Mouse (Mus musculus) liver (tissue): Measurements from ENCODE around the gene Rom1.
"Not testable (repeated sequence)": the region's sequence is repeated elsewhere in the genome, so short reads cannot be mapped to it uniquely, and the experiment has no call there.

Experiments used
- DNase-seq: peaks from one replicate; pipeline ENCODE4 v3.0.0-alpha.2; 2020; ENCODE audit warnings: mixed read lengths

Rom1 gene

DNA sequence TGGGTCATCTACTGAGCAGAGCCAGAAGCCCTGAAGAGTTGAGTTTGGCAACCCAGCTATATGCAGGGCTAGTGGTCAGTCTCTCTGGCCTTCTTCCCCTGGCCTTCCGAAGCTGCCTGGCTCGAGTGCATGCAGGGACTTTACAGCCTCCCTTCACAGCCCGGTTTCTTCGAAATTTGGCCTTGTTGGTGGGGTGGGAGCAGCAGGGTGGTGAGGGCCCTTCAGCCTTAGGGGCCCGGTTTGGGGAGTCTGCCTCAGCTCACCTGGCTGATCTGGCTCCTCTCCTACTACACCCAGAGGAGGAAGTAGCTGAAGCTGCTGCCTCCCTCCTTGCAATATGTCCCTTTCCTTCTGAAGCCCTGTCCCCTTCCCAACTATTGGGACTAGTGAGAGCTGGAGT lies 32.9 kb downstream of the Rom1 start:
- not testable (repeated sequence) for DNase-seq

DNA sequence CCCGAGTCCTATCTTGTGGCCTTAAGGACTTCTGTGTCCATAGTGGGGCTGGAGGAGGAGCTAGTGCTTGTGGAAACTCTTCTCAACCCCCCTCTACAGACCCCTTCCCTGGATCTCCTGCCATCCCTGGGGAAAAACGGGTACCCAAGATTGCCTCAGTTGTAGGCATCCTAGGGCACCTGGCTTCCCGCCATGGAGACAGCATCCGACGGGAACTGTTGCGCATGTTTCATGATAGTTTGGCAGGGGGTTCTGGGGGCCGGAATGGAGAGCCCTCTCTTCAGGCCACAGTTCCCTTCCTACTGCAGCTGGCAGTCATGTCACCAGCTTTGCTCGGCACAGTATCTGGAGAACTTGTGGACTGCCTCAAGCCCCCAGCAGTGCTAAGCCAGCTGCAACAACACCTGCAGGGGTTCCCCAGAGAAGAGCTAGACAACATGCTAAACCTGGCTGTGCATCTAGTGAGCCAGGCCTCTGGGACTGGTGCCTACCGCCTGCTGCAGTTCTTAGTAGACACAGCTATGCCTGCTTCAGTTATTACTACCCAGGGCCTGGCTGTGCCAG lies 33.7 kb downstream of the Rom1 start:
- no peak for DNase-seq

DNA sequence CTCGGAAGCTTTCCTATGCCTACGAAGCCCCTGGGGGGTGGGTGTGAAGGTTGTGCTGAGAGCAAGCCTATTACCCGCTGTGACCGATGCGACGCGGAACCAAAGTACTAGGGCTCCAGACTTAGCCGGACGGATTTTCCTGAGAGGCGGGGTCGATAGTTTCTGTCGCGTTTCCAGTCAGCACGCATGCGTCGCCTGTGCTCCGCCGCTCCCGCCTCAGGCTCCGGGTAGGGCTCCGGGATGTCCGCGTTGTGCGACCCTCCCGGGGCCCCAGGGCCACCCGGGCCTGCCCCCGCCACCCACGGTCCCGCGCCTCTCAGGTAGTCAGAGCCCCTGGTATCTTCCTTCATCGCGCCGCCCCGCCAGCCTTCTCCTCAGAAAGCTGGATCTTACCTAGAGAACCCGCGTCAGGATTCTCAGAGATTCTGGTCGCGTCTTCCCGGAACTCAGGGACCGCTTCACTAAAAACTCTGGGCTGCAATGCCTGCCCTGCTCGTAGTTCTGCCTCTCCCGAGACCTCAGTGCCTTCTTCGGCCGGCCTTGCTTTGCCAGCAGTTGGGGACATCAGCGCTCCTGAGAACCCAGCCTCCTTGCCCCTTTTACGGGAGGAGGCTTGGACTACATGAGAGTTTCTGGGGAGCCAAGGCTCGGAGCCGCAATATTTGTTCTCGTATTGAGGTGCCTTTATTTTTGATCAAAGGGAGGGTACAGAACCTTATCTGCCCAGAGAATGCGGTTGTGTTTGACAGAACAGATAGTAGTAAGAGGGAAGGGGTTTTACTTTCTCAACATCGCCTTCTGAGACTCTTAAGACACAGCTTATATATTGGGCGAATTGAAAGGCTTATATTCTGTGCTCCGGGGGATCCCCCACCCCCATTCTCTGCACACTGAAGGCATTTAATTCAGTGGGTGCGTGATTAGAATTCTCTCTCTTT lies 36.1 kb downstream of the Rom1 start, which contains the start of gene Ints5:
Ints5 (plus strand) TSS at position 177 of the 938 bp plus-strand sequence.
- peak; percentile 88 for DNase-seq

DNA sequence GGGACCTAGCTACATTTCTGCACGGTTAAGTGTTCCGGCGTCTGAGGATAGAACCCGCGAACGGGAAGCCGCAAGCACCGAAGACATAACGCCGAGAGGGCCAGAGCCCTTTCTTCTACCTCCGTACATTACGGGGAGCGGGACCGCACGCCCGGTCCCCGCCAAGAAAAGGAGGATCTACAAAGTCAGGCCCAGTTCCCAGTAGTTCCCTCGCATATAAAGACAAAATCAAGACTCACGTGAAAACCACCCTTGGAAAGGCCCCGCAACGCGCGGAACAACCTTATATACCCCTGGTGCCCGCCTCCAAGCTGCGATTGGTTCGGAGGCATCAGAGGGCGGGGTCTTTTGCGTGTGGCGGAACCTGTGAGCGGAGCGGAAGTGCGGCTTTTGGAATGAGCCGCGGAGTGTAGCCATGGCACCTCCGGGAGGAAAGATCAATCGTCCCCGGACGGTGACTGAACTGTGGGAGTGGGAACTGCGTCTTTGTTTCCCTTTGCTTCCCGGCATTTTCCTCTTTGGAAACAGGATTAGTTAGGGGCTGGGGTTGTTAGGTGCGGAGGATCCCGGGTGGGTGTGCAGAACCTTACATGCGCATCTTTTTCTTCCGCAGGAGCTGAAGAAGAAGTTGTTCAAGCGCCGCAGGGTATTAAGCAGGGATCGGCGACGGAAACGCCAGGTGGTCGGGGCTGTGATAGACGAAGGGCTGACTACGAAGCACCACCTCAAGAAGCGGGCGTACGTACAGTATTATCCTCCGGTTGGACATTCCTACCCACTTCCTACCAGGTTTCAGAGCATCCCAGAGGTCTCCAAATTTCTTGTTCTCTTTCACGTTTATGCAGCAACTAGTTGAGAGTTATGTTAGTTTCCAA lies 40.4 kb downstream of the Rom1 start, which contains the start of the genes 1810009A15Rik and Gm49416:
1810009A15Rik (plus strand) TSS at position 343 of the 875 bp plus-strand sequence.
Gm49416 (plus strand) TSS at position 416 of the 875 bp plus-strand sequence.
- peak; percentile 98 for DNase-seq

DNA sequence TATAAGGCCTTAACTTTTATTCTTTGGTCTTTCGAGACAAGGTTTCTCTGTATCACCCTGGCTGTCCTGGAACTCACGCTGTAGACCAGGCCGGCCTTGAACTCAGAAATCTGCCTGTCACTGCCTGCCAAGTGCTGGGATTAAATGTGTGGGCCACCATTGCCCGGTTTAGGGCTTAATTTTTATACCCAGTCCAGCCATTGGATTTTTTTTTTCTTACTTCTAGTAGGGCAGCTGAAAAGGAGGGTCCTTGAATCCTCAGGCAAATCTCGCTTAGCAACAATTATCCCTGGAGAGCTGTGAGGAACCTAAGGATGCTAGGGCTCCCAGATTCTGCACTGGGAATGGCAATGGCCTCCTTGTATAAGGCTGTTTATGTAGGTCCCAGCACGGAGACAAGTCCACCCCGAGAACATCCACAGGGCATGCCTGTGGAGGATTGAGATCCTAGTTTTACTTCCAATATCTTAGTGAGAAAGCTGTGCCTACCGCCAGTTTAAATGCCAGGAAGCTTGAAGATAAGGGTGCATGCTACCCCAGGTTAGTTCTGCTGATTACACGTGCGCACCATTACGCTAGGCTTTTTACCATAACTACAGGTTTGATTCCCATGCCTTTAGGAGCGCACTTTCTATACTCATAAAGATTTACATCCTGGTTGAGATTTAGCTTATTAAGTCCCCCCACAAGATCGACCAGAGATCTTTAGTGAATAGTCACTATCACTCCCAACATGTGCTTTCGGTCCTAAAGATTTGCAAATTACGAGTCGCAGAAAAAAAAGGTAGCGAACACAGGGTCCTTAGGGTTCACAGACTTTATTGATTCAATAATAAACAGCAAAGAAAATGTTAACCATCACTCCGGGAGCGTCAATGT lies 41.3 kb downstream of the Rom1 start:
- peak; percentile 24 for DNase-seq

DNA sequence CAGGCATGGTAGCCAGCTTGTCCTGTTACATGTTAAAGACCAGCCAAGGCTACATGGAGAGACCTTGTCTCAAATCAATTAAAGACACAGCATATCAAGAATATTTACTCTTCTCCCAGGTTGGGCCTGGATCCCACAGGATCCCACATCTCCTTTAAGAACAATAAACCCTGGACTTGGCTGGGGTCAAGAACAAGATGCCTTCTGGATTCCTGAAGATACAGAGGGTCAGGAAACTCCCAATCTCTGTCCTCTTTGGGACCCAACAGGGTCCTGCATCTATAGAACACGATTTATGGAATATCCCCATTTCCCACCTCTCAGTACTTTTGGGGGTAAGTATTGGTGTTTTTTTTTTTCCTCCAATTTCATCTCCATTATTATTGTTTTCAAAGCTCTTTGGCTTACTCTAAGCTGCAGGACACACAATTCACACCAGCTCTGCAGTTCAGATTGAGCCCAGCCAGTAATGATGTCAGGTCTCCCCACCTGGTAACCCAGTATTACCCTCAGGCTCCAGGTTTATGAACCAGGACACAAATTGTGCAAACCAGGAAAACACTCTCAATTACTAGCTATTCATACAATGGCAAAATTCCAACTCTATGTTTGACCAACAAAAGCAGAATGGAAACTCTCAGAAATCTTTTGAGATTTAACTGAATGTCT lies 42.1 kb downstream of the Rom1 start:
- DNase-seq, result no peak

DNA sequence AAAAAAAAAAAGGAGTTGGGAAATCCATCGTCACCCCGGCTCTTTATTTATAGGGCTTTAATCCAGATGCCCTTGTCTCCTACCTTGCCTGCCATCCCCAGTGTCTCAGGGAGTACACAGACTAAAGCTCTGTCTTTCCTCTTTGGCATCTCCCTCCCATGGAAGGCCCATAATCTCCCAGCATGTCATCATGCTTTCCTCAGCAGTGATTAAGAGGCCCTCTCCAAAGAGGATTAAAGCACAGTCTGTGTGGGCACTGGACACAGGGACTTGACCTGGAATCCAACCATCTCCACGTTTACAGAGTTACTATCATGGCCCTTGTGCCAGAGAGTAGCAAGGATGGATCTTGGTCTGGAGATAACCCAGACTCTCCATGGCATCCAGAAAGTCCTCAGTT lies 45.5 kb downstream of the Rom1 start, which contains the start of the genes Lbhd1 and Gm49403:
Lbhd1 (plus strand) TSS at position 117 of the 400 bp plus-strand sequence.
Gm49403 (plus strand) TSS at position 315 of the 400 bp plus-strand sequence.
- no peak for DNase-seq

DNA sequence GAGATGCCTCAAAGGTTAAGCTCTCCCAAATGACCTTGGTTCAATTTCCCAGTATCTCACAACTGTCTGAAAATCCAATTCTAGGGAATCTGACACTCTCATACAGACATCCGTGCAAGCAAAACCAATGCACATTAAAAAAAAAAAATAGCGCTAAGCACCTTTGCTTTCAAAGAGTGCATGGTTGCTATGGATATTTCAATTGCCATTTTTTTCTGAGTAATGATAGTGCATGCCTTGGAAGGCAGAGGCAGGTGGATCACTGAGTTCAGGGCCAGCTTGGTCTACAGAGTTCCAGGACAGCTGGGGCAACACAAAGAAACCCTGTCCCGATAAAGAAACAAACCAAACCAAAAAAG lies 48.1 kb downstream of the Rom1 start:
- DNase-seq, result no peak

DNA sequence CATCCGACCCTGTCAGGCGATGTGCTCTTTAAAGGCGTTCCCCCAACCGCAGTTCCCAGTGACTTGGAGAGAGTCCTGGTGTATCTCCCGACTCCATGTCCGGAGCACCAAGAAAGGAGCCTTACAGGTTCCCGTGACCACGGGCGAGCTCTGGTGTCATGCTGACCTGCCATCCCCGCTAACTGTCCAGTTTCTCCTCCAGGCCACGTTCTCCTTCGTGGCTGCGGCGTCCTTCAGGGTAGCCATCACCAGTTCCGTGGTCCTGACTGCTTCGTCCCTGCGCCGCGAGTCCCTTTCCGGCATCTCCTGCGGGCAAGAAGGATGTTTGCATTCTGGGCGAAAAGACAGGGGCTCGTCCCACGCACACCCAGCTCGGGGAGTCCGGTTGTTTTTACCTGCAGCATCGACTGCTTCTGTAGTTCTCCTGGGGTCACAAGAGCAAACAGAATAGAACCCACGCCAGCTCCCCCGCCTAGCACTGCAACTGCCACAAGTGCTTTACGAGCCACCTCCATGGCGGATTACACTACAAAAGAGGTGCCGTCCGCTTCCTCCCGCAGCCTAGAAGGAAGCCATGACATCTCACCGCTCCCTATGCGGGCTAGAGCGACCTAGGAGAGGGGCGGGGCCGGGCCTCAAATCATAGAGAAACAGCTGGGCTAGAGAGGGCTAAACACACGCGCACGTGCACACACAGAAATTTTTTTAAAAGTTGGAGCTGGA lies 48.7 kb downstream of the Rom1 start, which contains the start of gene Uqcc3:
Uqcc3 (minus strand) TSS at position 613 of the 723 bp plus-strand sequence.
- peak; percentile 88 for DNase-seq
